Mouse (Mus musculus) activated CD4-positive, CD25-positive, alpha-beta regulatory T cell, adult 4 months (primary cell): ENCODE measurements around the gene Pramel7. TPM values are rescaled to one million over a fixed set of nuclear protein-coding genes. Genes with fewer than 3 reads are reported as not detected.
"Not testable (repeated sequence)": the region's sequence is repeated elsewhere in the genome, so short reads cannot be mapped to it uniquely, and the experiment has no call there.

Experiments used
- ATAC-seq: one replicate; pipeline ENCODE4 v1.8.0; 2017
- polyA plus RNA-seq, 2 experiments: library from polyadenylated mRNA; unstranded; fragments of 100-300 nt; shearing (Covaris generic); gene quantifications; one replicate each; pipeline ENCODE4 v1.2.1; 2017

Pramel7 gene
- polyA plus RNA-seq = not detected

DNA sequence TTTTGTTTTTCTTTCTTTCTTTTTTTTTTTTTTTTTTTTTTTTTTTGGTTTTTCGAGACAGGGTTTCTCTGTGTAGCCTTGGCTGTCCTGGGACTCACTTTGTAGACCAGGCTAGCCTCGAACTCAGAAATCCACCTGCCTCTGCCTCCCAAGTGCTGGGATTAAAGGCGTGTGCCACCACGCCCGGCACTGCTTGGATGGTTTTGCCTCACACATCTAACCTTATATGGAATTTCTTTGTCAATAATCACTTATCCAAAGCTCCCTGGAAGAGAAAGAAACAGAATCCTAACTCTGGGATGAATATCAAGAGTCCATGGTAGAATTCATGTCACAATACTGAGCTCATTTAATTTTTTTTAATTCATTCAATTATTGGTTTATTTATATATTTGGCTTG is at the start of gene Pramel7:
TSS of gene Pramel7 (minus strand) at position 101 of the 400 bp plus-strand sequence.
- ATAC-seq = not testable (repeated sequence)

DNA sequence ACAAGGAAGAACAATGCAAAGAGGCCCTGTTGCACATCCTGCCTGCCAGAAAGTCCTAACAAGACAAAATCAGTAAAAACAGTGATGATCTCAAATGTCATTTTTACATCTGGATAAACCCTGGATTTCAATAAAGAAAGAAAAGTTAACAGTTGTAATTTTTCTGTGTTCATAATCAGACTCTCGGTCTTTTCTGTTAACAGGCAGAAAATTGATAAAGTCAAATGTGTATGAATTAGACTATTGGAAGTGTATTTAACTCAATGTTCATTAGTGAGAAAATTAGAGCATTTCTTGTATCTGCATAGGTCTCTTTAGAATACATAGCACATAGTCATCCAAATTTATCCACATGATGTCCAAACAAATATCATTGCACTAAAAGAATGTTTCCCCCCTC is 48.5 kb upstream of the Pramel7 start, which contains the start of gene Olfr1128:
TSS of gene Olfr1128 (minus strand) at position 101 of the 400 bp plus-strand sequence.
- ATAC-seq = no peak

DNA sequence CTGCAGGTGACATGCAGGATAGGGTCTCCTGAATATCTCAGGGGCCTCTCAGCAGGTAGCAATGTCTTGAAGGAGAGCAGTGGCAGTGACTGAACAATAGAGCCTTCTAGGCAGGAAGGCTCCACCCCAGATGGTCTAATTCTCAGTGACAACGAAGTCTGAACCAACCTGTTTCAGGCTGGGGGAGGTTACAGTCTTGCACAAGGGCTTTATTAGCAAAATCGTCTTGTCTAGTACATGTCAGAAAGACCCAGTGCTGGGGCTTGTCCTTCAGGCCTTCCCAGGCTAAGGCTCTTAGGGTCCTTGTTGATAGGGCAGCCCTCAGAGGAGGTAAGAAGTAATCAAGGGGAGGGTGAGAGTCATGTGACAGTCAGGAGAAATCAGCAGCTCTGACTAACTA is 37.9 kb upstream of the Pramel7 start:
- no peak for ATAC-seq

DNA sequence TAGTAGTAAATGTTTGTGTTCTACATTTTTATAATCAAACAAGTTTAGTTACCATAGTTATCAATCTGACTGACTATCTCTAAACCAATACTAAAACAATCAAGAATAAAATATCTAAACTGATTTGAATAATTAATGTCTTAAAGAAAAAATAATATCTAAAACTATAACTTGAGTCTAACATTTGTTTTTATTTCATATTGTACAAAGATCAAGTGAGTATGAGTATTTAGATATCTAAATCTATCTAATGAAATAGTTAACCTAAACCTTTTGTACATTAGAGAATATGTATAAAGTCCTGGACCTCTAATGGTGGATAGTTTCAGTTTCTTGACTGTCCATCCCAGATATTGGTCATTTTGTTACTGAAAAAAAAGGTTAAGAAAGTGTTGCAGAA is 34.6 kb upstream of the Pramel7 start, which contains the start of gene Olfr153:
TSS of gene Olfr153 (plus strand) at position 301 of the 400 bp plus-strand sequence.
- no peak for ATAC-seq

DNA sequence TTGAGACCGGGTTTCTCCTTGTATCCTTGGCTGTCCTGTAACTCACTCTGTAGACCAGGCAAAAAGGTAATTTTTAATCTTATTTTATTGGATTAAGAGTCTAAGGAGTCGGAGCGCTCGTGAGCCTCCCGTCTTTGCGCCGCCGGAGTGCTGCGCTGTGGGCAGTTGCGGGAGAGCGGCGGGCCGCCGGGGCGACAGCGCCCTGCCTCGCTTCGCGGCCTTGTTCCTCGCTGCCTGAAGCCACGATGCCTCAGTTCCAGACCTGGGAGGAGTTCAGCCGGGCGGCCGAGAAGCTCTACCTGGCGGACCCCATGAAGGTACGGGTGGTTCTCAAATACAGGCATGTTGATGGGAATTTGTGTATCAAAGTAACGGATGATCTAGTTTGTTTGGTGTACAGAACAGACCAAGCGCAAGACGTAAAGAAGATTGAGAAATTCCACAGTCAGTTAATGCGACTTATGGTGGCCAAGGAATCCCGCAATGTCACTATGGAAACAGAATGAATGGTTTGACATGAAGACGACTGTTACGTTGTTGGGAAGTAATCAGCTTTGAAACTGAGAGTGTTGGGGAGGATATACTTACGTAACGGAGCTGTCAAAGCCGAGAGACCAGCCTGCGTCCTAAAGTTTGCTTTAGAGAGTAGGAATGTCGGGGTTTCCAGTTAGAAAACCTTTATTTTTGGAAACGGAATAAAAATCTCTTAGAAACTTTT is 29.2 kb upstream of the Pramel7 start:
- not testable (repeated sequence) for ATAC-seq

DNA sequence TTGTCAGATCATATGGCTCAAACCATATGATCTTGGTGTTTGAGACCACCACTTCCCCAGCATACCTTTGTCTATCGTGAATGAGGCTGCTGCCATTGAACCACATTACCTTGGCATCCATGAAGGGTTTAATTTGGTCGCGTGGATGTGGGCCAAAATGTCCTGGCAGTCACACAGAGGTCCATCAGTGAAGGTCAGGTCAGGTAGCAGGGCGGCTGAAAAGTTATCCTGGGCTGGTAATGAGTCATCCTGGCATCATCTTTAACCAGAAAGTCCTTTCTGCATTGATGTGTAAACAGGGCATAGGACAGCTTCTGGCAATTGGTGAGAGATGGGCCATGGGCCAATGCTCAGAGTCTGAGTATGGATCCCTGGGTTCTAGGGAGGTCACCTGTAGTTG is 23.8 kb upstream of the Pramel7 start:
- no peak for ATAC-seq

DNA sequence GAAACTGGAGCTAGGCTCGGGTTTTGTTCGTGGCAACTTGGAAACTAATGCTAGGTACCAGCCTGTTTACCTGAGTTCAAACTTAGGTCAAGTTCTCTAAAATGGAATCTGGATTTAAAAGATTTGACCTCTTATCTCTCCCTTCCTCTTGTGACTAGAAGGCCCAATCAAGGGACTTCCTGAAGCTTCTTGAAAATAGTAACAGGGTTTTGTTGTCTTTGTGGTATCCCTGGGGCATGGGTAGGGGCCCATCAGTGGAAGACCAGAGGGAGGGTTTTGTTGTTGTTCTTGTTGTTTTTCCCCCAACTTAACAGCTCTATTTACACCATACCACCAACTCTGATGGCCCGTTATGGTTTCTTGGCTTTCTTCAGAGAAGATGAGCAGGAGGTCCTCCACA is 19.7 kb upstream of the Pramel7 start:
- ATAC-seq = no peak

DNA sequence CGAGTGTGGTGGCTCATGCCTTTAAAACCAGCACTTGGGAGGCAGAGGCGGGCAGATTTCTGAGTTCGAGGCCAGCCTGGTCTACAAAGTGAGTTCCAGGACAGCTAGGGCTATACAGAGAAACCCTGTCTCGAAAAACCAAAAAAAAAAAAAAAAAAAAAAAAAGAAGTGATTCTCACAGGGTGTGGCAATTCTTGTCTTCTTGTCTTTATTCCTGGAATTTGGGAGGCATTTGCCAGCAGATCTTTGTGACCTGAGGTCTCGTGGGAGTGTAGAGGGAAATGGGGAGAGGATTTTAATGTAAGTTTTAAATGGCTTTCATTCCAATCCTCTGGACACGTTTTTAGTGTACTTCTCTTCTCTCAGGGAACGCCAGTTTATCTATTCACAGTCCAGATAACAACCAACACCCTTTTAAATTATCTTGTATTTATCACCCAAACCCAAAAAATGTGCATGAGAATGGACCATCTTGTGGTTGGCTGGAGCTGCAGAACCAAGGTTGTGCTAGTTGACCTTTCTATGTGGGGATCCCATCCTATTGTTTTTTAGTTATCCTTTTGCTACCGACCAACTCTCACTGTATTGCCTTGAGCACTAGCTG is 18.7 kb upstream of the Pramel7 start:
- ATAC-seq = no peak

DNA sequence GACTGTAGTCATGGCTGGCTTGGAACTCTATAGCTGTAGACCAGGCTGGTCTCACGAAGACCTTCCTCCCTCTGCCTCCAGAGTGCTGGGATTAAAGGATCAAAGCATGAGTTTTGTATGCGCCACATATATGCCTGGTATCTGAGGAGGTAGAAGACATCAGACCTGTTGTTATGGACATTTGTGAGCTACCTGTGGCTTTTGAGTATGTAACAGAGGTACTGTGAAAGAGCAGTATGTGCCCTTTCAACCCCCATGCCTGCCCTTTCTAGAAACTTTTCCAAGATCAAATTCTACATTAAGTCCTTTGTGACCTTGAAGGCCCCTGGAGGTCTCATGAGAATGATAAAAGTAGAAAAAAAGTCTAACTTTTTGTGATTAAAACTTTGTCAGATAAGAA is 18.2 kb upstream of the Pramel7 start:
- no peak for ATAC-seq

DNA sequence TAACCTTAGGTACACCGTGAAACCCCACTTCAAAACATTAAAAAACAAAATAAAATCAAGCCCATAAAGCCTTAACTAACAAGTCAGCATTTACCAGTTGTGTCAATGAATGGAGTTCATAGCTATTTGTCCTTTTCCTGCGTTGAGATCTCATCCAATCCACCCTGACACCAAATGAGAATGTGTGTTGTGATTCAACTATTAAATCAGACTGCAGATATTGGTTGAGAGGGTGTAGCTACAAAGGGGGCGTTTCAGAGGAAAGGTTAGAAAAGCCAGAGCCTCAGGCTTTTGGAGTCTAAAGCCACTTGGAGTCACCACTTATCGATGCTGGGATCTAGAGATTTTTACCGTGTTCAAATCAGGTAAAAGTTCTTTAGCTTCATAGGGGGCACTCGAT is 9.4 kb upstream of the Pramel7 start, which contains the start of gene Pramel6:
TSS of gene Pramel6 (plus strand) at position 301 of the 400 bp plus-strand sequence.
- ATAC-seq = no peak

DNA sequence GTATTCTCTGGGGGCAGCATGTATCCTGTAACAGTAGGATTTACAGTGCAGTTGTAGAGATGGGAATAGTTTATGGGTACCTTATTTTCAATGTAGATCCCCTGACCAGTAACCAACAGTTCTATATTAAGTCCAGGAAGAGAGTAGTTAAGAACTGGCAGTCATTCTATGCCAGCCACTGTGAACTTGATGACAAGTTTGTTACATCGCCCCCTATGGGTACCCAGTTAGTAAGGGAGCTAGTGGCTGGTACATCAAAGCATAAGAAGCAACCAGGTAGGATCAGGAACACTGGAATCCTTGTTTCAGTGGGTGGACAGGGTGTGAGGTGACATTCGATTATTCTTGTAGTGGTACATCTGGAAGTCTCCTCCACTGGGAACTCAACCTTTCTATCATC is 14.6 kb downstream of the Pramel7 start:
- no peak for ATAC-seq

DNA sequence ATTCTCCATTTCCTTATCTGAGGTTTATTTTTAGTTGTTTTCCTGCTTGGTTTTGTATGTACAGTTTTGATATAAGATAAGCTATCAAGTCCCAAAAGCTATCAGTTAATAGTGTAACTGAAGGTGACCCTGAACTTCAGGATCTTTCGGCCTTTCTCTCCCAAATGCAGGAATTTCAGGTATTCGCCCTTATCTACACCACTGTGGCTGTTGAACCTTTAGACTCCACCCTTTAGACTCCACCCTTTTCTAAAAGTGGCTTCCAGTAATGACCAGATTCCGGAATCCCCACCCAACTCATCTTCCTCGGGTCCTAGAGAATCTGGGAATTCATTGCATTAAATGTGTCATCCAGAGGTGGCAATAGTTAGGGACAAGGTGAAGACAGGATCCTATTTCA is 15.7 kb downstream of the Pramel7 start:
- ATAC-seq = no peak

DNA sequence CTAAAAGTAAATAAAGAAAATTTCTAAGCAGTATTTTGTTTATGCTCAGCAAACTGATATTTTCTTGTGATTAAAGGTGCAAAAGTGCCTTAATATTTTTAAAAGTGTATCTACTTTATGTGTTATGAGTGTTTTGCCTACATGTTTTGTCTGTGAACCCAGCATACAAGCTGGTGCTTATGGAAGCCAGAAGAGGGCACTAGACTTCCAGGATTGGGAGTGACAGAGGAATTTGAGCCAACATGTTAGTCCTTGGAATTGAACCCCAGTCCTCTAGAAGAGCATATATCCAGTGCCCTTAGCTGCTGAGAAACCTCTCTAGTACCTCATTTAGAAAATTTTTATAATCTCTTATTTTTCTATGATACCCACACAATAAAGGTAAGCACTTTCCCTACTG is 16.7 kb downstream of the Pramel7 start:
- no peak for ATAC-seq

DNA sequence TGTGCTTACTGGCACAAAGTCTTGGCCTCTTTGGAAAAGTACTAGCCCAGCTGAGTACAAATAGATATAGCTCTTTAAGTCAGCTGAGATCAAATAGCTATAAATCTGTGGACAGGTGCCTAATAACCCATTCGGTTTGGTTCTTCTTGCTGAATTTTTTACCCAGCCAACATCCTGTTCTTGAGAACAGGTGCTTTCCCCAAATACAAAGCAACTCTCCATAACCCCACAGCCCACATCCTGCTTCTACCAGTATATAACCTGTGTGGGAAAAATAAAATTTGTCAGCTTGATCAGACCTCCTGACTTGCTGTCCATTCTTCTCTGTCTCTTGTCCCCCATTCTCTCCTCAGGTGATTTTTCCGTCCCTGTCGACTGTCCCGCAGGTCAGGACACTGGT is 35.1 kb downstream of the Pramel7 start:
- peak; percentile 28 for ATAC-seq

DNA sequence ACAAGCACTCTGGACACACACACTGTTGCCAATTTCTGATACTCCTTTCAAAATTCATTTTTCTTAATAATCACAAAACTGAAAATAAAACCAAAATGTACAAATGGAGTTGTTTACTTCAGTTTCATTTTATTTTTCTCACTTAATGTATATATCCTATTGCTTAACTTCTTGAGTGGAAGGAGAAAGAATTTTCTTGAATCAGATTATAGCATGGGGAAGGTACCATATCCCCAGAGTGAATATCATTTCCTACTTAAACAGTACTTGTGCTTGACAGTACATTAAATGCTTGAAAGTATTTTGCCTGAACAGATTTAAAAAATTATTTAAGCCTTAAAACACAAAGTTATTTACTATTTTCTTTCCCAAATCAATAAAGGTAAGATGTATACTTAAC is 43.2 kb downstream of the Pramel7 start, which contains the start of gene Olfr1126:
TSS of gene Olfr1126 (plus strand) at position 301 of the 400 bp plus-strand sequence.
- no peak for ATAC-seq

Other genes starting within 250 kb of the Pramel7 start
- gene Olfr1115, start 249.1 kb downstream of the Pramel7 start, polyA plus RNA-seq = not detected
- gene Olfr1116, start 229.6 kb downstream of the Pramel7 start, polyA plus RNA-seq = under 1 TPM in 1 of 2 experiments, not detected in 1; 0.07 TPM
- gene Olfr1118, start 189.5 kb downstream of the Pramel7 start, polyA plus RNA-seq = not detected
- not detected for gene Olfr1120, start 142.3 kb downstream of the Pramel7 start, polyA plus RNA-seq
- not detected for gene Olfr1121, start 127.2 kb downstream of the Pramel7 start, polyA plus RNA-seq
- gene Olfr1122, start 111.2 kb downstream of the Pramel7 start, polyA plus RNA-seq = not detected
- gene Olfr1123, start 80.5 kb downstream of the Pramel7 start, polyA plus RNA-seq = not detected
- gene Olfr1124, start 66.8 kb downstream of the Pramel7 start, polyA plus RNA-seq = 1 to 10 TPM in 1 of 2 experiments, not detected in 1; 1.8 TPM
- not detected for gene Olfr1126, start 43.1 kb downstream of the Pramel7 start, polyA plus RNA-seq
- not detected for gene Pramel6, start 9.5 kb upstream of the Pramel7 start, polyA plus RNA-seq
- gene Olfr153, start 34.7 kb upstream of the Pramel7 start, polyA plus RNA-seq = not detected
- under 1 TPM in 1 of 2 experiments, not detected in 1; 0.36 TPM for gene Olfr1128, start 48.4 kb upstream of the Pramel7 start, polyA plus RNA-seq
- gene Olfr1129, start 76.8 kb upstream of the Pramel7 start, polyA plus RNA-seq = not detected
- not detected for gene Olfr1130, start 109.1 kb upstream of the Pramel7 start, polyA plus RNA-seq
- not detected for gene Olfr1131, start 130.0 kb upstream of the Pramel7 start, polyA plus RNA-seq
- gene Olfr1132, start 140.4 kb upstream of the Pramel7 start, polyA plus RNA-seq = not detected
- not detected for gene Olfr1133, start 150.3 kb upstream of the Pramel7 start, polyA plus RNA-seq
- gene Olfr1134, start 161.4 kb upstream of the Pramel7 start, polyA plus RNA-seq = not detected
- not detected for gene Olfr1135, start 176.6 kb upstream of the Pramel7 start, polyA plus RNA-seq
- gene Olfr1136, start 196.9 kb upstream of the Pramel7 start, polyA plus RNA-seq = not detected
- not detected for gene Olfr1137, start 216.1 kb upstream of the Pramel7 start, polyA plus RNA-seq
- gene Olfr1138, start 242.9 kb upstream of the Pramel7 start, polyA plus RNA-seq = not detected
- not detected for gene Olfr1140, start 246.7 kb upstream of the Pramel7 start, polyA plus RNA-seq